Mouse (Mus musculus): ENCODE data around the gene Cyb5d1. TPM values are rescaled to one million over a fixed set of nuclear protein-coding genes. Genes with fewer than 3 reads are reported as not detected.
A peak's percentile ranks its signal among the peaks of the same experiment; 100 is the strongest.

Cyb5d1 gene
- 10 to 100 TPM; 42.7 to 48.1 TPM for total RNA-seq (2021)
- long read RNA-seq, experiment 1, transcript Cyb5d1-201 (4 exons, 753 nt): major isoform, 18 of 31 reads
- long read RNA-seq, experiment 1, partial matches to known transcripts: 1 of 31 reads
- long read RNA-seq, experiment 1, other reads (novel, unspliced or antisense): 12 of 31 reads
- long read RNA-seq, experiment 2, transcript Cyb5d1-201 (4 exons, 753 nt): major isoform, 7 of 20 reads
- long read RNA-seq, experiment 2, partial matches to known transcripts: 3 of 20 reads
- long read RNA-seq, experiment 2, other reads (novel, unspliced or antisense): 10 of 20 reads

- peak; percentile 91 to 92 for DNase-seq (ENCODE audit: low spot score in 2 of 2)
These were observed at the start of gene Cyb5d1, which contains the start of gene Naa38 for GRCm38 (mm10) chr11:69395235-69395633. Gene Cyb5d1 (minus strand): TSS chr11:69395631. Gene Naa38 (plus strand): TSS chr11:69395487.

- DNase-seq (ENCODE audit: low spot score in 2 of 2): no peak
These were observed 47.9 kb upstream of the Cyb5d1 start for GRCm38 (mm10) chr11:69443328-69443727.

GRCm38 (mm10) chr11:69437291-69437690, 41.9 kb upstream of the Cyb5d1 start:
- no peak for DNase-seq (ENCODE audit: low spot score in 2 of 2)

- DNase-seq (ENCODE audit: low spot score in 2 of 2): no peak
These were observed 37.8 kb upstream of the Cyb5d1 start for GRCm38 (mm10) chr11:69433189-69433588.

- no peak for DNase-seq (ENCODE audit: low spot score in 2 of 2)
These were observed 37.2 kb upstream of the Cyb5d1 start for GRCm38 (mm10) chr11:69432640-69432982.

- DNase-seq (ENCODE audit: low spot score in 2 of 2): peak; percentile 59 to 60
These were observed 36.6 kb upstream of the Cyb5d1 start for GRCm38 (mm10) chr11:69431829-69432639.

- no peak for DNase-seq (ENCODE audit: low spot score in 2 of 2)
These were observed 35.2 kb upstream of the Cyb5d1 start for GRCm38 (mm10) chr11:69430631-69431030.

GRCm38 (mm10) chr11:69429313-69429712, 33.9 kb upstream of the Cyb5d1 start:
- no peak for DNase-seq (ENCODE audit: low spot score in 2 of 2)

GRCm38 (mm10) chr11:69428751-69429150, 33.3 kb upstream of the Cyb5d1 start:
- DNase-seq (ENCODE audit: low spot score in 2 of 2): no peak

GRCm38 (mm10) chr11:69426246-69426645, 30.8 kb upstream of the Cyb5d1 start:
- no peak for DNase-seq (ENCODE audit: low spot score in 2 of 2)

- DNase-seq (ENCODE audit: low spot score in 2 of 2): no peak
These were observed 28.5 kb upstream of the Cyb5d1 start for GRCm38 (mm10) chr11:69423885-69424284.

- DNase-seq (ENCODE audit: low spot score in 2 of 2): no peak
These were observed 27.4 kb upstream of the Cyb5d1 start for GRCm38 (mm10) chr11:69422842-69423241.

- DNase-seq (ENCODE audit: low spot score in 2 of 2): no peak
These were observed 25.9 kb upstream of the Cyb5d1 start for GRCm38 (mm10) chr11:69421131-69421977.

GRCm38 (mm10) chr11:69420554-69421000, 25.1 kb upstream of the Cyb5d1 start:
- no peak for DNase-seq (ENCODE audit: low spot score in 2 of 2)

GRCm38 (mm10) chr11:69419813-69420553, 24.6 kb upstream of the Cyb5d1 start:
- no peak for DNase-seq (ENCODE audit: low spot score in 2 of 2)

GRCm38 (mm10) chr11:69419443-69419812, 24.0 kb upstream of the Cyb5d1 start:
- DNase-seq (ENCODE audit: low spot score in 2 of 2): peak; percentile 44 to 62

GRCm38 (mm10) chr11:69418481-69419442, 23.3 kb upstream of the Cyb5d1 start:
- peak; percentile 83 to 92 for DNase-seq (ENCODE audit: low spot score in 2 of 2)

GRCm38 (mm10) chr11:69417449-69418384, 22.3 kb upstream of the Cyb5d1 start:
- DNase-seq (ENCODE audit: low spot score in 2 of 2): peak; percentile 79 to 88

Measured in left cerebral cortex, adult 18-20 months (tissue).